Mouse (Mus musculus): ENCODE data around the gene Eif4e. TPM values are rescaled to one million over a fixed set of nuclear protein-coding genes. Genes with fewer than 3 reads are reported as not detected.

Gene Eif4e
- total RNA-seq, 4 experiments from 2014 or later = 109 to 133 (median 125) TPM

GRCm38 (mm10) chr3:138560886-138561285, 34.9 kb downstream of the Eif4e start:
- DNase-seq (ENCODE audit: low spot score in 2 of 2) = no peak

DNA sequence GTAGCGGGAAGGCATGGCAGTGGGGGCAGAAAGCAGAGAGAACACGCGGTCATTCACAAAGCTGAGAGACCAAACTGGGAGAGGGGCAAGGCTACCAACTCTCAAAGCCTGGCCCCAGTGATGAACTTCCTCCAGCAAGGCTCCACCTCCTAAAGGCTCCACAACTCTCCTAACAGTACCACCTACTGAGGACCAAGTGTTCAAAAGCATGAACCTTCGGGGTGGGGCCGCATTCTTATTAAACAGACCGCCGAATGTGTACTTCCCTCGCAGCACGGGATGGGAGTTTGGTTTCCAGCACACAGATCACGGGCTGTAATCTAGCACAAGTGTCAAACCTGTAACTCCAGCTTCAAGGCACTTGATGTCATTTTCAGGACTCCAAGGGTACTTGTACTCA, 52.9 kb downstream of the Eif4e start:
- DNase-seq (ENCODE audit: low spot score in 2 of 2) = no peak

DNA sequence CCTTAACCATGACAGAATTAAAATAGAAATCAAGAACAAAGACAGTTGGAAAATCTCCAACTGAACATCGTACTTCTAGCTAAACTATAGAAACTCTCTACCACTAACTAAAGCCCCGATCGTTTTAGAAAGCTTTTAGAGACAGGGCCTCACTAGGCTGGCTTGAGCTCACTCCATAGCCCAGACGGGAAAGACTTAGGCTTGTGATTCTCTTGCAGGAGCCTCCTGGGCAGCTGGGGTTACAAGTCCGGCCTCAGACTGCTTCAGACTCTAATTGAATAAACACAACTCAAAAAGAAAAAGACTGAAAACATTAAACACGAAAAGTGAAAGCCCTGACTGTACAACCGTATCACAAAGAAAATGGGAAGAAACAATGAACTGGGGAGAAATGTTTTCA, 60.2 kb downstream of the Eif4e start:
- no peak for DNase-seq (ENCODE audit: low spot score in 2 of 2)

- no peak for DNase-seq (ENCODE audit: low spot score in 2 of 2)
Observed at GRCm38 (mm10) chr3:138587137-138587536, 61.2 kb downstream of the Eif4e start.

DNA sequence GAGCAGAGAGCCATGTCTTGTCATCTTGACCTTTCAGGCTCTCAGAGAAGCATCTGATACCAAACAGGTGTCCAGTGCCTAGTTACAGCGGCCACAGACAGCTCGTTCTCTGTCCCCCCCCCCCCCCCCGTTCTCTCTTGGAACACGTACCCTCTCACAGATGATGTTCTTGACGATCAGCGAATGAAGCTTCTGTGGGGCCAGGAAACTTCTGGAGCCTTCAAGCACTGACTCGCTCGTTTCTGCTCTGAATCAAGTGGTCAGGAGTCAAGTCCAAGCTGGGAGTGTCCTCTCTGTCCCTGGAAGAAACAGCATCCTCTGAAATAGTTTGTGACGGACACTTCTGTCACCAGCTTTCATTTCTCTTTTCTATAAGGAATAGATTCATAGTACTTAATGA, 62.0 kb downstream of the Eif4e start:
- peak; percentile 22 to 33 for DNase-seq (ENCODE audit: low spot score in 2 of 2)

GRCm38 (mm10) chr3:138591002-138591401, 65.0 kb downstream of the Eif4e start:
- no peak for DNase-seq (ENCODE audit: low spot score in 2 of 2)

GRCm38 (mm10) chr3:138591806-138592365, 65.9 kb downstream of the Eif4e start:
- DNase-seq (ENCODE audit: low spot score in 2 of 2) = no peak

DNA sequence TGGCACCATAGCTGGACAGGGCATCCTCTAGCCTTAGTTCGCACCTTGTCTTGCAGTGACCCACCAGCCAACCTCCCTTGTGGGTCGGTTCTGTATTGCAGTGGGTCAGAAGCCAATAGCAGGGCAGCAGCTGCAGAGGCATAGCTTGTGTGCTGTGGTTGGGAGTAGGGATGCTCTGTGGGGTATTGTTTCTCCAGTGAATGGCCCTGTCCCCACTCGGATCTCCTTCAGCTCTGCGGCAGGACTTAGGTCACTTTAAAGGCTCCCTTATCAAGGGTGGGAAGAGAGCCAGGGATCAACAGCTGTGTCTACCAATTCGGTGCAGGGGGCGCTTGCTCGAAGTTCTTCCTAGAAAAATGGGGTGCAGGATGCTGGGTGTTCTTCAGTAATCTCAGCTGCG, 67.2 kb downstream of the Eif4e start:
- DNase-seq (ENCODE audit: low spot score in 2 of 2) = no peak

- no peak for DNase-seq (ENCODE audit: low spot score in 2 of 2)
Observed at GRCm38 (mm10) chr3:138593911-138594310, 67.9 kb downstream of the Eif4e start.

DNA sequence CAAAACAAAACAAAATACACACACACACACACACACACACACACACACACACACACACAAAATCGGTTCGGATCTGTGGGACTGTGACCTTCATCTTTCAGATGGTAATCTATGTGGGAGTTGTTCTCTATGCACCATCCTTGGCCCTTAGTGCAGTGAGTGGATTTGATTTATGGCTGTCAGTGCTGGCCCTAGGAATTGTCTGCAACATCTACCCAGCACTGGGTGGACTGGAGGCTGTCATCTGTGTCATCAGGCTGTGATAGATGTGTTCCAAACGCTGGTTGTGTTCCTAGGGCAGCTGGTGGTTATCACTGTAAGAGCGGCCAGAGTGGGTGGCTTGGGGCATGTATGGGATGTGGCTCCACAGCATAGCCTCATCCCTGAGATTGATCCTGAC, 75.1 kb downstream of the Eif4e start:
- no peak for DNase-seq (ENCODE audit: low spot score in 2 of 2)

DNA sequence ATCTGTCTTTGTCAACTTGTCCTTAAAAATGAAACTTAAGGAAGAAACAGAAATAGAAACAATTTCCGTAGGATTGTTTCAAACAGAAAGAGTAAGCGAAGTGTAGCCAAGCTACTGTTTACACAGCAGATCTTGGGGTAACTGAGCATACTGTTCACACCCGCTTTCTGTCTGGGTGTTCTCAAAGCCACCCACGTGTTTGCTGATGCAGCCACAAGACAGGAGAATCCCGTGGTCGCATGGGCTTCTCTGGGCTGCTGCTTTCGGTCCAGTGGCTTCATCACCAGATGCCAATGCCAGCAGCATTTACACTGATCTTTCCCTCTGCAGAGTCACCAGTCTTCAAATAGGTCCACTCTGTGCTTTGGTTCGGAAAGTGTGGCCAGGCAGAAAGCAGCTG, 79.2 kb downstream of the Eif4e start:
- no peak for DNase-seq (ENCODE audit: low spot score in 2 of 2)

- DNase-seq (ENCODE audit: low spot score in 2 of 2) = no peak
Observed at GRCm38 (mm10) chr3:138608665-138609064, 82.7 kb downstream of the Eif4e start.

Small RNA genes within 50 kb of the gene (microRNA-seq; reads per million reads assigned to microRNA genes)
- not detected for gene Mir1956

Other genes starting within 250 kb of the Eif4e start
- gene Adh6a, start 212.9 kb upstream of the Eif4e start, total RNA-seq (2022) = not detected
- gene Adh6b, start 184.4 kb upstream of the Eif4e start, total RNA-seq (2022) = under 1 TPM in 1 of 4 experiments, not detected in 3; 0.16 TPM
- gene Adh4, start 110.7 kb upstream of the Eif4e start, total RNA-seq (2022) = not detected
- 10 to 100 TPM; 61.0 to 64.1 (median 61.7) TPM for gene Adh5, start 83.1 kb upstream of the Eif4e start, total RNA-seq (2022)
- 10 to 100 TPM; 51.4 to 54.0 (median 53.7) TPM for gene Metap1, start 36.7 kb upstream of the Eif4e start, total RNA-seq (2022)
- 1 to 10 TPM; 1.1 to 2.0 (median 1.7) TPM for gene Tspan5, start 216.0 kb downstream of the Eif4e start, total RNA-seq (2022)